Mouse (Mus musculus) CD4-positive, CD25-positive, alpha-beta regulatory T cell, adult 2 months (primary cell): ENCODE measurements around the gene Scp2.

Experiments used
- DNase-seq: peaks from one replicate; pipeline ENCODE4 v3.0.0-alpha.2; 2012; ENCODE audit warnings: low read depth, low spot score

The Scp2 gene

GRCm38 (mm10) chr4:108060774-108061173, 84.0 kb downstream of the Scp2 start:
- no peak for DNase-seq

GRCm38 (mm10) chr4:108059601-108060379, 85.0 kb downstream of the Scp2 start:
- no peak for DNase-seq

- no peak for DNase-seq
Measured at GRCm38 (mm10) chr4:108058166-108058565, 86.6 kb downstream of the Scp2 start.

- no peak for DNase-seq
Measured at GRCm38 (mm10) chr4:108057247-108057646, 87.6 kb downstream of the Scp2 start.

GRCm38 (mm10) chr4:108055873-108056272, 88.9 kb downstream of the Scp2 start:
- DNase-seq: no peak

GRCm38 (mm10) chr4:108052673-108053072, 92.1 kb downstream of the Scp2 start:
- no peak for DNase-seq

- no peak for DNase-seq
Measured at GRCm38 (mm10) chr4:108051687-108052274, 93.0 kb downstream of the Scp2 start.

GRCm38 (mm10) chr4:108046136-108046535, 98.7 kb downstream of the Scp2 start:
- DNase-seq: no peak

GRCm38 (mm10) chr4:108045136-108046107, 99.4 kb downstream of the Scp2 start:
- no peak for DNase-seq

- DNase-seq: no peak
Measured at GRCm38 (mm10) chr4:108037027-108037426, 107.8 kb downstream of the Scp2 start.

GRCm38 (mm10) chr4:108033041-108033764, 111.6 kb downstream of the Scp2 start:
- no peak for DNase-seq

GRCm38 (mm10) chr4:108032352-108032849, 112.4 kb downstream of the Scp2 start:
- DNase-seq: no peak

- peak; percentile 7 for DNase-seq
Measured at GRCm38 (mm10) chr4:108031502-108032351, 113.1 kb downstream of the Scp2 start.

- no peak for DNase-seq
Measured at GRCm38 (mm10) chr4:108030888-108031501, 113.8 kb downstream of the Scp2 start.

- no peak for DNase-seq
Measured at GRCm38 (mm10) chr4:108026193-108026592, 118.6 kb downstream of the Scp2 start.

- DNase-seq: no peak
Measured at GRCm38 (mm10) chr4:108025269-108025668, 119.5 kb downstream of the Scp2 start.

GRCm38 (mm10) chr4:108024641-108025040, 120.2 kb downstream of the Scp2 start:
- no peak for DNase-seq

GRCm38 (mm10) chr4:108023186-108023585, 121.6 kb downstream of the Scp2 start:
- no peak for DNase-seq

GRCm38 (mm10) chr4:108020178-108020577, 124.6 kb downstream of the Scp2 start:
- no peak for DNase-seq
